Mouse (Mus musculus): ENCODE results near the gene Mocs3.

DNA sequence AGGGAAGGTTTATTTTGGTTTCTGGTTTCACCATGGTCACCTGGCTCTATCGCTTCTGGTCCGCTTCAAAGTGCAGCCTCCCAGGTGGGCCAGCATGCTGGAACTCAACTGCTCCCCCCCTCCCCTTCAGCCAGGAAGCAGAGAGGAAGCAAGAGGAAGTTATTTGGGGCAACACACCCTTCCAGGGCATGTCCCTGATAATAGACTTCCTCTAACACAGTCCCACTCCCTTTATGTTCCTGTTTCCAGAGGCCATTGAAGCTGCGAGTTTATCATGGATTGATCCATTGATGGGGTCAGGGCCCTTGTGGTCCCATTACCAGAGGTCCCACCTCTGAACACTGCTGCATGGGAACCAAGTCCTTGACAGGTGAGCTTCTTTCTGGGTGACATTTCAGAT, 29.7 kb downstream of the Mocs3 start:
- no peak for TF ChIP-seq CTCF (IDR thresholded peaks at IDR 0.05; ENCODE audit: borderline replicate concordance, extremely low read depth, insufficient read depth, insufficient read length)
- no peak for TF ChIP-seq POLR2A (IDR thresholded peaks at IDR 0.05; ENCODE audit: borderline replicate concordance, extremely low read depth, insufficient read depth, insufficient read length, poor library complexity, severe bottlenecking)

Measured in brain, embryonic 14.5 days (tissue).